Mouse (Mus musculus) bone marrow macrophage, adult 2 months (primary cell): ENCODE data around the gene Cdyl2. TPM values are rescaled to one million over a fixed set of nuclear protein-coding genes. Genes with fewer than 3 reads are reported as not detected.
A peak's percentile ranks its signal among the peaks of the same experiment; 100 is the strongest.

Experiments used
- H3K27ac ChIP-seq: 2 replicates; pipeline ENCODE4 v1.5.1; 2012; ENCODE audit warnings: low read depth, low read length; ENCODE audit not compliant: insufficient read depth
- H3K4me1 ChIP-seq: 2 replicates; pipeline ENCODE4 v1.6.1; 2012; ENCODE audit warnings: low read length; ENCODE audit not compliant: control insufficient read depth, insufficient read depth
- H3K4me3 ChIP-seq: 2 replicates; pipeline ENCODE4 v1.5.1; 2012; ENCODE audit warnings: mild to moderate bottlenecking, low read length, moderate library complexity; ENCODE audit not compliant: insufficient read depth
- CTCF ChIP-seq: IDR thresholded peaks from 2 replicates; pipeline ENCODE4 v1.5.1; 2012; ENCODE audit warnings: low read depth, mild to moderate bottlenecking, low read length, moderate library complexity
- POLR2A ChIP-seq: IDR thresholded peaks from 2 replicates; pipeline ENCODE4 v1.6.1; 2012; ENCODE audit warnings: mild to moderate bottlenecking, low read depth, low read length, borderline replicate concordance
- polyA plus RNA-seq: library from polyadenylated mRNA; stranded (reverse); fragments of >200 nt; gene quantifications from 2 replicates; pipeline ENCODE4 v1.2.4, GENCODE M21; 2012; ENCODE audit not compliant: missing spikeins, insufficient read depth, insufficient read length

The Cdyl2 gene
- polyA plus RNA-seq, 1 experiment: 4.0 TPM

- TF ChIP-seq CTCF: no peak
- TF ChIP-seq POLR2A: no peak
- no peak overlapping the region for H3K4me3 ChIP-seq
- peak overlapping the region; percentile 29; the same call in 1 of the 2 replicates for H3K27ac ChIP-seq
Observed at GRCm38 (mm10) chr8:116552778-116553177, 180.0 kb downstream of the Cdyl2 start.

GRCm38 (mm10) chr8:116552255-116552654 is 180.5 kb downstream of the Cdyl2 start:
- Histone ChIP-seq H3K27ac (no peak overlapping the region), H3K4me1 (peaks cover 16% of the 10 kb centered on the region), H3K4me3 (no peak overlapping the region)
- no peak for TF ChIP-seq POLR2A
- no peak for TF ChIP-seq CTCF

More at GRCm38 (mm10) chr8:116552778-116553177, 180.0 kb downstream of the Cdyl2 start:
- H3K4me1 ChIP-seq: peaks cover 16% of the 10 kb centered on the region

GRCm38 (mm10) chr8:116543366-116543765 is 189.4 kb downstream of the Cdyl2 start:
- no peak overlapping the region for H3K27ac ChIP-seq
- H3K4me1 ChIP-seq: 0 out of 2 replicates have a peak, but pooled peaks cover 2% of the 10 kb centered on the region
- TF ChIP-seq CTCF: no peak
- TF ChIP-seq POLR2A: no peak
- no peak overlapping the region for H3K4me3 ChIP-seq

- H3K4me3 ChIP-seq: no peak overlapping the region
- H3K27ac ChIP-seq: no peak overlapping the region
- TF ChIP-seq CTCF (no peak), POLR2A (no peak)
- H3K4me1 ChIP-seq: 0 out of 2 replicates have a peak, but pooled peaks cover 2% of the 10 kb centered on the region
Observed at GRCm38 (mm10) chr8:116542842-116543241, 189.9 kb downstream of the Cdyl2 start.

- TF ChIP-seq POLR2A (no peak), CTCF (no peak)
- Histone ChIP-seq H3K4me1 (0 out of 2 replicates have a peak, but pooled peaks cover 2% of the 10 kb centered on the region), H3K4me3 (no peak overlapping the region), H3K27ac (no peak overlapping the region)
Observed at GRCm38 (mm10) chr8:116540136-116540535, 192.7 kb downstream of the Cdyl2 start.

GRCm38 (mm10) chr8:116538763-116539162 is 194.0 kb downstream of the Cdyl2 start:
- no peak overlapping the region for H3K4me3 ChIP-seq
- no peak overlapping the region for H3K27ac ChIP-seq
- TF ChIP-seq CTCF (no peak), POLR2A (no peak)
- 0 out of 2 replicates have a peak, but pooled peaks cover 2% of the 10 kb centered on the region for H3K4me1 ChIP-seq

GRCm38 (mm10) chr8:116536786-116537185 is 196.0 kb downstream of the Cdyl2 start:
- Histone ChIP-seq H3K4me1 (no peaks in the 10 kb centered on the region), H3K27ac (no peak overlapping the region), H3K4me3 (no peak overlapping the region)
- TF ChIP-seq CTCF (no peak), POLR2A (no peak)

- no peak overlapping the region for H3K4me3 ChIP-seq
- TF ChIP-seq CTCF (no peak), POLR2A (no peak)
- no peak overlapping the region for H3K27ac ChIP-seq
- no peaks in the 10 kb centered on the region for H3K4me1 ChIP-seq
Observed at GRCm38 (mm10) chr8:116533081-116533480, 199.7 kb downstream of the Cdyl2 start.

GRCm38 (mm10) chr8:116528736-116529135 is 204.1 kb downstream of the Cdyl2 start:
- no peaks in the 10 kb centered on the region for H3K4me1 ChIP-seq
- no peak overlapping the region for H3K4me3 ChIP-seq
- no peak overlapping the region for H3K27ac ChIP-seq
- TF ChIP-seq CTCF (no peak), POLR2A (no peak)

- Histone ChIP-seq H3K4me3 (no peak overlapping the region), H3K4me1 (no peaks in the 10 kb centered on the region), H3K27ac (no peak overlapping the region)
- TF ChIP-seq CTCF: no peak
- TF ChIP-seq POLR2A: no peak
Observed at GRCm38 (mm10) chr8:116524915-116525314, 207.9 kb downstream of the Cdyl2 start.

Other genes with a start within 250 kb of the Cdyl2 start
- not detected in 2 replicates for gene Dynlrb2, start 228.0 kb downstream of the Cdyl2 start, polyA plus RNA-seq
- gene Cmc2, start 188.5 kb upstream of the Cdyl2 start, polyA plus RNA-seq: 35.8 and 43.9 TPM in 2 replicates
- 14.0 and 16.1 TPM in 2 replicates for gene Cenpn, start 188.7 kb upstream of the Cdyl2 start, polyA plus RNA-seq
- gene Atmin, start 210.4 kb upstream of the Cdyl2 start, polyA plus RNA-seq: 15.9 and 18.9 TPM in 2 replicates
- gene 1700030J22Rik, start 246.0 kb upstream of the Cdyl2 start, polyA plus RNA-seq: 1.1 and 1.7 TPM in 2 replicates